Mouse (Mus musculus): ENCODE measurements around the gene Tmem59l.

The Tmem59l gene

DNA sequence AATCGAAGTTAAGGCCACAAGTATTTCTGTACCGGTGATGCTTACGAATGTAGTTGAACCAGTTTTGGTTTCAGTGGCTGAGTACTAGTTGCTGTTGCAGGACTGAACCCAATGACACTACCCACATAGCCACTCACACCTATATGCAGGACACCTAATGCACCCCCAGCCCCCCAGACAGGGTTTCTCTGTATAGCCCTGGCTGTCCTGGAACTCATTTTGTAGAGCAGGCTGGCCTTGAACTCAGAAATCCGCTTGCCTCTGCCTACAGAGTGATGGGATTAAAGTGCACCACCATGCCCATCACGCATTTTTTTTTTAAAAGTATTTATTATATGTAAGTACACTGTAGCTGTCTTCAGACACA is 19.9 kb upstream of the Tmem59l start:
- DNase-seq (ENCODE audit: low spot score), result no peak

DNA sequence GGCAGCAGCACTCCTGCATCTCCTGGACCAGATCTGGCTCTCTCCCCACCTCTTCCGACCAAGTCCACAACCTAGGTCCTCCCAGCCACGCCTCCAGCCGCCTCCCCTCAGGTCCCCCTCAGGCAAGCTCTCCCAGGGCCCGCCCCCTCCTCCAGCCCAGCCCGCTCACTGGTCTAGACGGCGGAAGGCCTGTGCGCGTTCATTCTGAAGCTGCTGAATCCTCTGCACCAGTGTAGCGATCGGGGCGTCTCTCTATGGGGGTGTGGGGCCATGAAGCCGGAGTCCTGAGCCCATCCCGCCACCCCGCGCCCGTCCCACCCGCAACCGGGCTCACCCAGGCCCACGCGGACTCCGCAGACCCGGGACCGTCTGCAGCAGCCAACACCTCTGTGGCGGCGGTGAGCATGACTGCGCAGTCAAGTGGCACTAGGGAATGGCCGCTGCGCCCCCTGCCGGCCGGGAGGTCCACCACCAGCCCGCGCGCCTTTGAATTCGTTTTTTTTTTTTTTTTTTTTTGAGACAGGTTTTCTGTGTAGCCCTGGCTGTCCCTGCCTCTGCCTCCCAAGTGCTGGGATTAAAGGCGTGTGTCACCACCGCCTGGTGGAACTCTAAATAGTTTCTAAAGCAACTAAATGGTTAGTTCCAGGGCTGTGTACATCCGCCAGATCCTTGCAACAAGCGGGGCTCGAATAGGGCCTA is 19.3 kb upstream of the Tmem59l start, which contains the start of gene Rex1bd:
Gene Rex1bd, minus strand, starts transcription at position 425 of the 699 bp plus-strand sequence.
- DNase-seq (ENCODE audit: low spot score), result peak; percentile 93

DNA sequence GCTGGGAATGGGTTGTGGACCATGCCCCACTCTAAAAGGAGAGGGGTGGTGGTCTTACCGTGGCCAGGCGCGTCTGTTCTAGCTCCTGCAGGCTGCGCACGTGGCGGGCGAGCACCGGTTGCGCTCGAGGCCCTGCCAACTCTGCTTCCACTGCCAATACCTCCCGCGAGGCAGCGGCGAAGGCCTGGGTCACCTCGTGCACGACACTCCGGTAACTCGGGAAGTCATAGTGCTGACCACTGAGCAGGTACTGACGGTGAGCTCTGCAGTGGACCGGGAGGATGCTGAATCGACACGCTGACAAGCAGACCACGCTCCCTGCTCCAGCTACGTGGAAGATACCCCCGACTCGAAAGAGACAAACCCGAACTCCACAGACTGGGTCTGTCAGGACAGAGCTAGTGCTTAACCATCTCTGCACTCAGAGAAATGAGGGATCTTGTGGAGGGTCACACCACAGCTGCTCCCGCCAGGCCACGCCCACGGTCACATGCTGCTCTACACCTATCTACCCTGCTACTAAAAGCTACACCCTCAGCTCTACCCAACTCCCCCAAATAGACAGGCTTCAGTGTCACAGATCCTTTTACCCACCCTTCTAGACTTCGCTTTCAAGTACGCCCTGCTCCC is 18.7 kb upstream of the Tmem59l start:
- no peak for DNase-seq (ENCODE audit: low spot score)

DNA sequence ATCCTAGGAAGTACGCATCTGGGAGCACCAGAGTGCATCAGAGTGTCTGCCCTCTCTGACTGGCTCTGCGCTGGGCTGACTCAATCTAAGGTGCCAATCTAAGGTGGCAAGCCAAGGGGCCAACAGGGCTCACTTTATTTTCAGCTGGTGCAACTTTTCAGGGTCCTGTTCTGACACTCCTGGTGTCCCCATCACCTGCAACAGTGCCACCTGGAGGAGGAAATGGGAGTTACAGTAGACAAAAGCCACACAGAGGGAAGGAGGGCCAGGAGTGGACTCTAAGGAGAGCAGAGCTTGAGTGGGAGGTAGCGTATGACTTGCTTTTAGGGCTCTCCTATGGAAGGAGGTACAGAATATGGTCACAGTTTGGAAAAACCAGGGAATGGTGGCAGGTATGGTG is 17.7 kb upstream of the Tmem59l start:
- DNase-seq (ENCODE audit: low spot score), result peak; percentile 51

DNA sequence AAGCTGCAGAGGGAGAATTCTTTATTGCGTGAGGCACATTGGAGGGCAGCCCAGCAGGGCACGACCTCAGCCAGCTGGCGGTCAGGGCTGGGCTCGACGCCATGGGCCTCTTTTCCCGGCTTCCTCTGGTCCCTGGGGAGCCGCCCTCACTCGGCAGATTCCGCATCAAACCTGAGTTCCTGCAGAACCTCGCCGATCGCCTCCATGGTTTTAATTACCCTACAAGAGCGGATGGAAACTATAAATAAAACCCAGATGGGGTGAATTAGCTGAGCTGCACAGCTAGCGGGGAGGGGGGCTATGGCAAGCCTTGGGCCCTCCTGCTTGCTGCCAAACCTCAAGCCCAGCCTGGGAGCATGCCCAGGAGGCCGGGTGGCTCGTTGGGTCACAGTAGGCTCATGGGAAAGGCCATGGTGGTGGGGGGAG is 17.1 kb upstream of the Tmem59l start:
- DNase-seq (ENCODE audit: low spot score), result peak; percentile 67

DNA sequence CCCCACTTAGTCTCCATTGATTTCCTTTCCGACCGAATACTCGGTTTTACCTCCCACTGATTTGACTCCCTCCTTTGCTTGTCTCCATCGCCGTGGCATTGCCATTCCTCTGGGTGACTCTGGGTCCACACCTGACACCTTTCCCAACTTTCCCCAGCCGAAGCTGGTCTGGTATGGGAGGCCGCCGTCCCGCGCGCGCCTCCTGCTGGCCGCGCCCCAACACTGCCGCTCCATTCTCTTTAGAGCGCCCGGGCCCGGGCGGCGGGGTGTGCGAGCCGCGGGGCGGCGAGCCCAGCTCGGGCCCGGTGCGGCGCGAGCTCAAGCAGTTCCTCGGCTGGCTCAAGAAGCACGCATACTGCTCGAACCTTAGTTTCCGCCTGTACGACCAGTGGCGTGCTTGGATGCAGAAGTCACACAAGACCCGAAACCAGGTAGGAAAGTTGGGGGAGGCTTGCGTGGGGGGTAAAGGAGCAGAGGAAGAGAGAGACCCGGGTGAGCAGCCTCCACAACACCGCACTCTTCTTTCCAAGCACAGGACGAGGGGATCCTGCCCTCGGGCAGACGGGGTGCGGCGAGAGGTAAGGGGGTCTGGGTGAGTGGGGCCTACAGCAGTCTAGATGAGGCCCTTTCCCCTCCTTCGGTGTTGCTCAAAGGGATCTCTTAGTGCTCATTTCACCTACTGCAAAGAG is 16.0 kb upstream of the Tmem59l start:
- DNase-seq (ENCODE audit: low spot score), result peak; percentile 71

DNA sequence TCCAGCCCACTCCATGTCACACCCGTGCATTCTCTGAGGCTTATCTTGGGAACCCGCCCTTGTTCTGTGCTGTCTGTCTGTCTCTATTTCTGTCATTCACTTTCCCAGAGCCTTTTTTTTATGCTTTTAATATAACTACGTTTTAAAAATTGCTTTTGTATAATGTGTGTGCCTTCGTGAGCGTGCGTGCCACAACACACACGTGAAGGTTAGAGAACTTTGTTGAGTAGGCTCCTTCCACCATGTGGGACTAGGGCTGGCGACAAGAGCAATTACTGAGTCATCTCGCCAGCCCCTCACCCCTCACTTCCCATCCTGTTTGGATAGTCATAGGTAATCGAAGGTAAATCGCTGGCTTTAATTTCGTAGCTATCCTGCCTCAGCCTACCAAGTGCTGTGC is 15.4 kb upstream of the Tmem59l start:
- no peak for DNase-seq (ENCODE audit: low spot score)

DNA sequence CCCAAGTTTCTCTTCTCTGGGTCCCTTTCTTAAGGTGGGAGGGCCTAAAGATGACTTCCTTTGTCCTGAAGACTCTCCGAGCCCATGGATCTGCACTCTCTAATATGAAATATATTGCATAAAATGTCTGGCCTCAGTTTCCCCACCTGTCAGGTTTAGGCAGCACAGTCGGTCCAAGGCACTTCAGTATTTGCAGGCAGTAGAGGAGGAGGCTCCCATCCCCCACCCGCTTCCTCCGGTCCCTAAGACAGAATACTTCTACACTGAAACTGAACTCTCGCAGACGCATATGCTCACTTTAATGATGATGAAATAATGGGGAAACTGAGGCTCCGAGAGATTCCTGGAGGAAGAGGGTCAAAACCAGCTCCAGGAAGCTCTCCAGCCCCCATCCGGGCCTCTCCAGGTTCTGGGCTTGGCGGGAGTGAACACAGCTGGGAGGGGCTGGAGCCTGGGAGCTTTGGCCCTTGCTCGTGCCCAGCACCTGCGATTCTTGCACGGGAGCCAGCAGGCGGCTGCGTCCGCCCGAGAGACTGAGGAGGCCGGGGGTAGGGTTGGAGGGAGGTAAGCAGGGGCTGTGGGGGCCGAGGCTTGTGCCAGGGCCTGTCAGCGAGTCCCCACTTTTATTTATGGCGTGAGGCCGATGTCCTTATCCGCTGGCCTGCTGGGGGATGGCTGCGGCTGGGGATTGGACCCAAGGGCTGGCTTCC is 14.8 kb upstream of the Tmem59l start:
- no peak for DNase-seq (ENCODE audit: low spot score)

DNA sequence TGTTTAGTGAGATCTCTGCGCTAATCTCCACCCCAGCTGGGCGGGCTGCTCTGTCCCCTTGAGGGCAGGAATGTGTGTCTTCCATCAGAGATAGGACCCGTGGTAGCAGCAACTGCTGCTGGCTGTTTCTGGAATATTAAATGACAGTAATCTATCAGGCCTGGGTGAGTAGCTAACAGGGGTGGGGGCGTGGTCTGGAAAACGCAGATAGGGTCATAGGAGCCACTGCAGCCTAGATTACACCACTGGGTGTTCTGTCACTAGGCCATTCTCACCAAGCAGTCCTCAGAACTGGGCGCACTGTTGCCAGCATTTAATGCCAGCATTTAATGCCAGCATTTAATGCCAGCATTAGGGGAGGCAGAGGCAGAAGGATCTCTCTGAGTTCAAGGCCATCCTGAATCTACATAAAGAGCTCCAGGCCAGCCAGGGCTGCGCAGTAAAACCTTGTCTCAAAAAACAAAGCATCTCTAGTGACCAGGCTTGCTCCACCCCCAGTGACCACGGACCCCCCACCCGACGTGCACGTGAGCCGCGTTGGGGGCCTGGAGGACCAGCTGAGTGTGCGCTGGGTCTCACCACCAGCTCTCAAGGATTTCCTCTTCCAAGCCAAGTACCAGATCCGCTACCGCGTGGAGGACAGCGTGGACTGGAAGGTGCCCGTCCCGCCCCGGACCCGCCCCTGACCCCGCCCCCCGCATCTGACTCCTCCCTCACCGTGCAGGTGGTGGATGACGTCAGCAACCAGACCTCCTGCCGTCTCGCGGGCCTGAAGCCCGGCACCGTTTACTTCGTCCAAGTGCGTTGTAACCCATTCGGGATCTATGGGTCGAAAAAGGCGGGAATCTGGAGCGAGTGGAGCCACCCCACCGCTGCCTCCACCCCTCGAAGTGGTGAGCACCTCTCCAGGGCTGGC is 13.5 kb upstream of the Tmem59l start:
- DNase-seq (ENCODE audit: low spot score), result no peak

DNA sequence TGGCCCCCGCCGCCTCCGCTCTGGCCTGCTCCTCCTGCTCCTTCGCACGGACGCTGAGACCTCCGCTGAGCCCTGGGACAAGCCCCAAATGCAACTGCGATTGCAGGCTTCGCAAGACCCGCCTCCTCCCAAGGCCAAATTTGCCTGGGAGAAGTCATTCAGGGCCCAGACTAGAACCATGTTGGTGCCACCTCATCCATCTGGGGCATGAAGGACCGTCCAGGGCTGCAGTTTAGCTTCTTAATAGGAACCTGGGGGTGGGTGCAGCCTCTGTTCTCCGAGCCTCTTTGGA is 8.6 kb upstream of the Tmem59l start:
- no peak for DNase-seq (ENCODE audit: low spot score)

DNA sequence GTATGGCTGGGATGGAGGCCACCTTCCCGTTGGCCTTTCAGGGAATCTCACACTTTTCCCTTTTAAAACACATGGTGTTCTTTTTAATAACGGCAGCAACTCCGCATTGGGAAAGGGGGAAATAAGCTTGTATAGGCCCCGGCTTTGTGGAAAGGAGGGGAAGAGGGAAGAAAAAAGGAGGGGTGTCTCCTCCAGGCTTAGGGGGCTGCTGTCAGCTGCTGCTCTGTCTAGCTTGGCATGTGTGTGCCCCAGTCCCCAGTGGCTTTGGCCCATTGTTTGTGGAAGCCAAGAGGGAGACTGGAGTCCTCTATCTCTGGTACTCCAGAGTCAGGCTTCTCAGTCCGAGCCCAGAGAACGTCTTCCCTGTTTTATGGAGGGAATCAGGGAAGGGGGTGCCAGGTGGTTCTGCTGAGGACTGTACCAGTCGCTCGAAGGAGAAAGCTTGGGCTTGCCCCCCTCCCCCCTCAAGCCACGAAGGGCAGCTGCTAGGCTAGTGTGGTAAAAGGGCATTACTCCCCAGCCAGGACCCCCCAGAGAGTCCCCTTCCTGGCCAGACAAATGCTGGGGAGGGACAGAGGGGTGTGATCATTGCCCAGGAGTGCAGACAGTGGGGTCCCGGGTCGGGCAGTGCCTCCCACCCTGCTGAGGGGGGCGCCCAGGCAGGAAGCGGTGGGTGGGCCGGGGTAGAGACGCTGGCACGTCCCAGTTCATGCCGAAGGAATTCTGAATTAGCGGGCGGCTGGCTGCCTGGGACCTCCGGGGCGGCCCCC is 8.0 kb upstream of the Tmem59l start:
- DNase-seq (ENCODE audit: low spot score), result no peak

DNA sequence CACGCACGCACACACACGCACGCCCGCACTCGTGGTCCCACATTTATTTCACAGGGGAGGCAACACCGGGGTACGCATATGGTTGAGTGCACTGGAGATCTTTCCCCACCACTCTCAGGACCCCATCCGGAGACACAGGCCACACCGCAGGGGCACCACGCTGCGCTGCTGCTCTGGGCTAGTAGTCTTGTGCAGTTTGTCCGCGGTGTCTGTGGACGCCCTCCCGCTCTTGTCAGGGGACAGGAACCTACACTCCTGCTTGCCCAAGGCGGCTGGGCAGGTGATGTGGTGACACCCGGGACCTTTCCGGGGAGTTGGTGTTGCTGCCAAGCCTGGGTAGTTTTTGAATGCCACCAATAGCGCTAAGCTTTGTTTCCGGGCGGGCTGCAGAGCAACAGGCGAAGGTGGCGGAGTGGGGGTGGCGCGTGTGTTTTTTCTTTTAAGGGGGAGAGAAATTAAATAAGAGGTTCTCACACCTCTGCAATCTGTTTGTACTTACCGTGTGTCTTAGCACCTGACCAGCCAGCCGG is 7.3 kb upstream of the Tmem59l start:
- no peak for DNase-seq (ENCODE audit: low spot score)

DNA sequence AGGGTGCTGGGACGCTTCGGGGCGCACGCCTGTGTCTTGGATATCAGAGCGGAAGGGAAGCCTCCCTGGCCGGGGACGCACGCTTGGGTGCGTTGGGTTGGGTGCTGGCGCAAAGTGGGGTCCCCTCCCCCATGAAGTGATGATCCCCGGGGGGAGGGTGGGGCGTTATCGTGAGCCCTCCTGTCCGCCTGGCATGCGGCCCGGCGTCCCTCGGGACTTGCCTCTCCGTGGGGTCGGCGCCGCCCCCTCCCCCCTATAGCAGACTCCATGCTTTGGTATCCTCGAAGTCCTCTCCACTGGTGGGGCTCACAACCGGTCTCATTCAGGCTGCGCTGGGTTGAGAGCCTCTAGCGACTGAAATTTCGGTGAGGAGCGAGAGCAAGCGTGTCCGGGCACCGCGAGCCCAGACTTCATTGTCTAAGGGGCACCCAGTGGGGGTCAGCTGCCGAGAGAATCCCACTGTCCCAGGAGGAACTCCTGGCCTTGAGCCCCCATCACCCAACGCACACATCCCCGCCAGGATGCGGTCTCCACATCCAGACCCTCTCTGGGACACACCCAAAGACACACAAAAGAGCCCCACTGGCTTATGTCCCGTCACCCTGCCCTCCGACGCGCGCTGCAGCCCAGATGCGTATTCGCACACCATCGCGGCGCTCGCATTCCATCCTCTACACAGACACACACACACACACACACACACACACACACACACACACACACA is 6.7 kb upstream of the Tmem59l start:
- no peak for DNase-seq (ENCODE audit: low spot score)

DNA sequence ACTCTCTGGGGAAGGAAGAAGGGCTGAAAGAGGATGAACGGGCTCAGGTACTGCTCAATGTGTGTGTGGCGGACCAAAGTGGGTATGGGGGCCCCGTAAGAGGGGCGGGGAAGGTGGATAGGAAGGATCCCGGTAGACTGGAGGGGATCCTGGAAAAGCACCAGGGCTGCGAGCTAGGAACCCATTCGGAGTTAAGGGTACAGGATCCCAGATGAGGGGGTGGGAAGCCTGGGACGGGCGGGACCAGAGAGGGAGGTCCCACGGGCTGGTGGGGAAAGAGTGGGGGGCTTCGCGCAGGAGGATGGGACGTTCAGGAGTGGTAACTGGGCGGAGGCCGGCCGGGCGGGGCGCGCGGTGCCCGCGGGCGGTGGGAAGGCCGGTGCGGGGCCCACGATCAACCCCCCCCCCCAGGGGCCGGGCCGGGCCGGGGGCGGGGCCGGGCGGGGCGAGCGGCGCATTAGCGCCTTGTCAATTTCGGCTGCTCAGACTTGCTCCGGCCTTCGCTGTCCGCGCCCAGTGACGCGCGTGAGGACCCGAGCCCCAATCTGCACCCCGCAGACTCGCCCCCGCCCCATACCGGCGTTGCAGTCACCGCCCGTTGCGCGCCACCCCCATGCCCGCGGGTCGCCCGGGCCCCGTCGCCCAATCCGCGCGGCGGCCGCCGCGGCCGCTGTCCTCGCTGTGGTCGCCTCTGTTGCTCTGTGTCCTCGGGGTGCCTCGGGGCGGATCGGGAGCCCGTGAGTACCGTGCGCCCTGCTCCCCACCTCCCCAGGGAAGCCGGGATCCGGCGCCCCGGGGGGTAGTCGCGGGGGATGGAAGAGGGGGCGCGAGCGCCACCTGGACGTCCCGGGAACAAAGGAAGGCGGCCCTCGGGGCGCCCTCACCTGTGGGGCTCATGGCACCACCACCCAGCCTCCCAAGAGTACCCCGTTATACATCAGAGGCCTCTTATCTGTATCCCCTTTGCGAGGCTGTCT is 5.8 kb upstream of the Tmem59l start, which contains the start of gene Crlf1:
Gene Crlf1, plus strand, starts transcription at position 495 of the 977 bp plus-strand sequence.
- DNase-seq (ENCODE audit: low spot score), result no peak

DNA sequence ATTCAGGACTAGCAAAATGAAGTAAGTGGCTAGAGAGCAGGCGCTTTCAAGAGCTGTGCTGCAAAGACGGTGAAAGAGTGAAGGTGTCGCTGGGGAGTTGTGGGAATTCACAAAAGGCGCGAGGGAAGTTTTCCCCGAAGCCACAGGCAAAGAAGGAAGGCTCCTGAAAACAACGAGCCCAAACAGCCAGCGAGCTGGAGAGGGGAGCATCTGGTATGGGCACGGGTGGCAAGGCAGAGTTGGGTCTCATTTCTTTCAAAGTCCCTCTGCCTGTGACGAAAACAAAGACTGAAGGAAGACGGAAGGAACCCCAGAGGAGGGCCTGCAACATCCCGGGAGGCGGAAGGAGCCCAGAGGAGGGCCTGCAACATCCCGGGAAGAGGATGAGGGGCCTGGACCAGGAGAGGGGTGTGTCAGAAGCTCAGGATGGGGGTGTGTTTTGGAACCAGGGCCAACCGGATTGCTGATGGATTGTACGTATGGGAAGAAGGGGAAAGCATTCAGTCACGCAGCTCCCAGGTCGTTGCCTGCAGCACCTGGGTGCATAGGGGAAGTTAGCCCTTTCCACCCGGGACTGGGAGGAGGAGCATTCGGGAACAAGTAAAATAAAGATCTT is 3.8 kb upstream of the Tmem59l start:
- DNase-seq (ENCODE audit: low spot score), result no peak

DNA sequence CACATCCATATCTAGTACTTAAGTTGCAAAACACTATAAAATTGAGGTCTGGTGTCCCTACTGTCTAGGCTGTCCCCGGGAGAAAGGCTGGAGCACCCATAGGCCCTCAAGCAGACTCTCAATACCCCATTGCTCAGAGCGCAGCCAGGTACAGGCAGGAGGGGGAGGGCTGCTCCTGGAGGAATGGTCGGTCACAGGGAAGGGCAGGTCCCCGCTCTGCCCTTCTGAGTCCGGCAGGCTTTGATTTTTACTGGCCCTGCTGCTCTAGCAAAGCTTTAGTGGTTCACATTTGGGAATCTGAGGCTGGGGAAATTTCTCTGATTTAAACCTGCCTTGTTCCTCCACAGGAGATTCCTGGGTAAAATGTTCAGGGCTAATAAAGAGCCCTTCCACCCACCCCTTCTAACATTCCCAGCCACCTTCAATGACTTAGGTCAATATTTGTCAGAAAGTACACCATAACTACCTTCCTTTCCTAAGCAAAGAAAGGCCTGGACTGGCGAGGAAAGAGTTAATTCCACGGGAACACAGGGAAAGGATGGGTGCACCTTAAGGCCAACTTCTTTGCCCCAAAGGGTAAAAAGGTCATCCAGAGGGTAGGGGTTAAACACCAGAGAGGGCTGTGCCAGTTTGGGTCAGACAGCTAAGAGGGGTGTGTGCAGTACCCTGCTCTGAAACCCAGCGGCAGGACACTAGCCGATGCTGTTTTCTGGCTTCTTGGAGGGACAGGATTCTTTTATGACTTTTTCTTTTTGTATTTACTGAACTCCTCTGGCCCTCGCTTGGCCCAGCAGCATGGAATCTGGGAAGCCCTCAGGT is 3.1 kb upstream of the Tmem59l start:
- DNase-seq (ENCODE audit: low spot score), result no peak

DNA sequence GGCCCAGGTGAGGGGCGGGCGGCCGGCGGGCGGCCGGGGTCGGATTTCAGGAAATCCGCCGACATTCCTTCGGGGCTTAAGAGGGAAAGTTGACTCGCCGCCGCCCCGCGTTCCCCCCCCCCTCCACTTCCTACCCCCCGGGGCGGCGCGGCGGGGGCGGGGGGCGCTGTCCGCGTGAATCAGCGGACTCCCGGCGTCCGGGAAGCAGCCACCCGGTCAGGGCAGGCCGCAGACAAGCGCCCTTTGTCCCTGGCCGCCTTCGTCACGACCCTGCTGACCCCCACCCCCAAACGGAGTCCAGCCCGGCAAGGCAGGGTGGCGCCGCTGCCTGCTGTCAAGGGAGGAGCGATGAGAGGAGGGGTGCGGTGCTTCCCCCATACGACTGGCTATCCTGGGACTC is 2.4 kb upstream of the Tmem59l start:
- DNase-seq (ENCODE audit: low spot score), result no peak

Measured in ovary, postnatal 36 days (tissue).